Mouse (Mus musculus) forebrain, embryonic 14.5 days (tissue): ENCODE measurements around the gene Lpo. TPM values are rescaled to one million over a fixed set of nuclear protein-coding genes. Genes with fewer than 3 reads are reported as not detected.

ENCODE experiments used
- ATAC-seq: fragments of 200-750 bp; cut with Nextera tagmentation; 2 replicates; pipeline ENCODE4 v1.8.0; 2017; ENCODE audit warnings: mild to moderate bottlenecking, moderate library complexity
- DNase-seq: peaks from one replicate; pipeline ENCODE4 v3.0.0-alpha.2; 2015; ENCODE audit warnings: low spot score
- H3K27ac ChIP-seq: fragments of 300-500 bp; sonication (generic); 2 replicates; pipeline ENCODE4 v1.5.1; 2014; ENCODE audit warnings: low read depth, mild to moderate bottlenecking, control low read depth, low read length, moderate library complexity
- H3K27me3 ChIP-seq: fragments of 300-500 bp; sonication (generic); replicated peaks from 2 replicates; pipeline ENCODE4 v1.6.1; 2014; ENCODE audit warnings: low read length, control low read depth, mixed read lengths; ENCODE audit not compliant: control insufficient read depth, insufficient read depth
- H3K36me3 ChIP-seq: fragments of 300-500 bp; sonication (generic); 2 replicates; pipeline ENCODE4 v1.6.1; 2014; ENCODE audit warnings: low read length, control low read depth; ENCODE audit not compliant: control insufficient read depth, insufficient read depth
- H3K4me1 ChIP-seq: fragments of 300-500 bp; sonication (generic); 2 replicates; pipeline ENCODE4 v1.6.1; 2014; ENCODE audit warnings: antibody characterized with exemption, low read length, control low read depth; ENCODE audit not compliant: control insufficient read depth, insufficient read depth
- H3K4me2 ChIP-seq: fragments of 300-500 bp; sonication (generic); 2 replicates; pipeline ENCODE4 v1.6.1; 2014; ENCODE audit warnings: mild to moderate bottlenecking, control low read depth, low read length
- H3K4me3 ChIP-seq: fragments of 300-500 bp; sonication (generic); 2 replicates; pipeline ENCODE4 v1.5.1; 2014; ENCODE audit warnings: low read depth, low read length, control low read depth
- H3K9ac ChIP-seq: fragments of 300-500 bp; sonication (generic); 2 replicates; pipeline ENCODE4 v1.6.1; 2014; ENCODE audit warnings: mild to moderate bottlenecking, low read length, control low read depth, moderate library complexity
- H3K9me3 ChIP-seq: fragments of 300-500 bp; sonication (generic); replicated peaks from 2 replicates; pipeline ENCODE4 v1.6.1; 2016; ENCODE audit warnings: low read length, control low read depth, mixed read lengths; ENCODE audit not compliant: control insufficient read depth
- WGBS: fragments of 180-500 bp; shearing (Covaris S2); extraction: QIAGEN DNeasy Blood & Tissue Kit; methylation state at CpG from one replicate; pipeline ENCODE4 v1.1.7; 2014; 5-methylcytosine and 5-hydroxymethylcytosine counted together
- polyA plus RNA-seq: library from polyadenylated mRNA; unstranded; fragments of >200 nt; fragmentation: Nextera tagmentation; extraction: Ambion mirVana; gene quantifications from 2 replicates; pipeline ENCODE4 v1.2.1, GENCODE M21; 2014

Gene Lpo
- polyA plus RNA-seq, 1 experiment from 2014 or later: 0.53 TPM

DNA sequence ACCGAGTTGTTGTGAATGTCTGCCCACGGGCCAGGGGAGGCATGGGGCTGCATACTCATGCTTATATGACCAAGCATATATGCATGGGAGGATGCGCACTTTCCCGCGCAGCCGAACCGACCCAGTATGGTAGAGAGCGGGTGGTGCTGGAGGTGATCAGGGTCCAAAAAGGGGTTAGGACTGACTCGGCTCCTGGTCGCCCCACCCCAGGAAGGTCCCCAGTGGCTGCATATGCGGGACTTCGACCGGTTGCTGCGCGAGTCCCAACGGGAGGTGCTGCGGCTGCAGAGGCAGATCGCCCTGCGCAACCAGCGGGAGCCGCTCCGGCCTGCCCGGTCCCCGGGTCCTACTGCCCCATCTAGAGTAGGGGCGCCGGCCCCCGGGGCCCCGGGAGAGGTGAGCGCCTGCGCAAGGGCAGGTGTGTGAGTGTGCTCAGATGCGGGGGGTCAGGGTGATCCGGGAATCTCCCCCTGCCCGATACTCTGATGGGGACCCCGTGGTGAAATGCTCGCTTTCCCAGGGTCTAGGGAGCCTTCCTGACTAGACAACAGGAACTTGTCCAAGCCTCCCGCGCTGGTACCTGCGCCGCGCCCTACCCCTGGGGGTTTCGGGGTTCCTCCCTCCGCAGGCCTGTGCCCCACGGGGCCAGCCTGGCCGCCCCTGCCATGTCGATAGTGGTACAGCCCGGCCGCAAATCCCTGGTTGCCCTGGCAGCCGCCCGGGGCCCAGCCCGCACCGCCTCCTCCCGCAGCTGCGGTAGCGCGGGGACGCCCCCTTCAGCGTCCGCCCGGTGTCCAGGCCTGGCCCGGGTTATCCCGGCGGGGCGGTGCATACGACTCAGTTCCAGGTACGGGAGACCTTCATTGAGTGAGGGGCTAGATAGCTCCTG lies 63.9 kb downstream of the Lpo start:
- 1% methylated on average over 63 of the region's 65 CpGs for WGBS

DNA sequence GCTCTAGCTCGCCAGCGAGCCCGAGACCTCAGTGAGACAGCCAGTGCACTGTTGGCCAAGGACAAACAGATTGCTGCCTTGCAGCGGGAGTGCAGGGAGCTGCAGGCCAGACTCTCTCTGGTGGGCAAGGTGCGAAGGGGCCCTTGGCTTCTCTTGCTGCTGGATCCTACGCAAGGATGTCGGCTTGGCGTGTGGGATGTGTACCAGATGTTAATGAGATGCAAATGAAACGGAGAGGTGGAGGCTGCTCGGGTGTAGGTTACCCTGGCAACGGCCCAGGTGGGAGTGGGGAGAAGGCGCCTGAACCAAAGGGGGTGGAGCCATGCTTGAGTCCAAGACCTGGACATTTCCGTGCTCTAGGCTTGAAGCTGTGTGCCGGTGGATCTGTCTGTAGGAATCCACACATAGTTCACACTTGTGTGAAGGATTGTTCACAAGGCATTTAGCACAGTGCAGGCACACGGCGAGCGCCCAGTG lies 64.5 kb downstream of the Lpo start:
- under 1% methylated on average over 17 of the region's 17 CpGs for WGBS
- Histone ChIP-seq H3K9me3 (no peaks in the 10 kb centered on the region), H3K9ac (peak overlapping the region; percentile 82), H3K27ac (peak overlapping the region; percentile 44), H3K4me3 (peak overlapping the region; percentile 58), H3K36me3 (peaks cover 17% of the 10 kb centered on the region; the same call in 1 of the 2 replicates), H3K4me1 (peaks cover 31% of the 10 kb centered on the region), H3K4me2 (peak overlapping the region; percentile 96), H3K27me3 (peaks cover 9% of the 10 kb centered on the region; the same call in 1 of the 2 replicates)
- ATAC-seq: peak; percentile 45
- DNase-seq: peak; percentile 76

More for the DNA sequence above, 63.9 kb downstream of the Lpo start:
- H3K4me2 ChIP-seq: peak overlapping the region; percentile 96
- peaks cover 9% of the 10 kb centered on the region; the same call in 1 of the 2 replicates for H3K27me3 ChIP-seq
- DNase-seq (peak; percentile 57), ATAC-seq (peak; percentile 57)
- H3K4me3 ChIP-seq: peak overlapping the region; percentile 58
- peaks cover 18% of the 10 kb centered on the region; the same call in 1 of the 2 replicates for H3K36me3 ChIP-seq
- H3K9ac ChIP-seq: peak overlapping the region; percentile 82
- peak overlapping the region; percentile 66; the same call in 1 of the 2 replicates for H3K27ac ChIP-seq
- H3K9me3 ChIP-seq: no peaks in the 10 kb centered on the region
- peaks cover 31% of the 10 kb centered on the region for H3K4me1 ChIP-seq

DNA sequence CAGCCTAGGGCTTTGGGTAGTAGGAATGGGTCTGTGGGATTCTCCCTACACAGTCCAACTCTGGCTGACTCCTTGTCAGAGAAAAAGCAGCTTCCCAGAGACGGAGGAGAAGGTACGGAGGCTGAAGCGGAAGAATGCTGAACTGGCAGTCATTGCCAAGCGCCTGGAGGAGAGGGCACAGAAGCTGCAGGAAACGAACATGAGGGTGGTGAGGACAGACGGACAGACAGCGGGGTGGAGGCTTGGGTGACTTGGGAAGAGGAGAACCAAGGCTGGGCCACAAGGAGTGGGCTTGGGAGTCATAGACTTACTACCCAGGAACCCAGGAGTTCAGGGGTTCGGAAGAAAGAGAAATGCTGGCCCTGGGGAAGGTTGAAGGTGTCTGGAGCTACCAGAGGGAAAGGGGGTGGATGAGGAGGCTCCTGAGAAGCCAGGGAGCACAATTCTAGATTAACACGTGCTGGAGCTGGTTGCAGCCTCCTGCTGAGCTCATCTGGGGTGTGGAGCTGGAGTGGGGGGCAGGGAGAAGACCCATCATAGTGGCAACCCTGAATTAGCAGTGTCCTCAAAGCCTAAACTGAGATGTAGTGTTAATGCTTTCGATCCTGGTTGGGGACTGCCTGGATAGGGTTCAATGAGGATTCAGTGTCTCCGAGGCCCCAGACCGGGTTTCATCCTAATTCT lies 65.2 kb downstream of the Lpo start:
- peak overlapping the region; percentile 96 for H3K4me2 ChIP-seq
- peak overlapping the region; percentile 82 for H3K9ac ChIP-seq
- DNase-seq: peak; percentile 5
- H3K36me3 ChIP-seq: 0 out of 2 replicates have a peak, but pooled peaks cover 10% of the 10 kb centered on the region
- peaks cover 9% of the 10 kb centered on the region; the same call in 1 of the 2 replicates for H3K27me3 ChIP-seq
- H3K4me3 ChIP-seq: peak overlapping the region; percentile 58
- no peaks in the 10 kb centered on the region for H3K9me3 ChIP-seq
- ATAC-seq: no peak
- peaks cover 31% of the 10 kb centered on the region for H3K4me1 ChIP-seq
- H3K27ac ChIP-seq: peak overlapping the region; percentile 44
- WGBS: 43% methylated on average over 12 of the region's 12 CpGs

DNA sequence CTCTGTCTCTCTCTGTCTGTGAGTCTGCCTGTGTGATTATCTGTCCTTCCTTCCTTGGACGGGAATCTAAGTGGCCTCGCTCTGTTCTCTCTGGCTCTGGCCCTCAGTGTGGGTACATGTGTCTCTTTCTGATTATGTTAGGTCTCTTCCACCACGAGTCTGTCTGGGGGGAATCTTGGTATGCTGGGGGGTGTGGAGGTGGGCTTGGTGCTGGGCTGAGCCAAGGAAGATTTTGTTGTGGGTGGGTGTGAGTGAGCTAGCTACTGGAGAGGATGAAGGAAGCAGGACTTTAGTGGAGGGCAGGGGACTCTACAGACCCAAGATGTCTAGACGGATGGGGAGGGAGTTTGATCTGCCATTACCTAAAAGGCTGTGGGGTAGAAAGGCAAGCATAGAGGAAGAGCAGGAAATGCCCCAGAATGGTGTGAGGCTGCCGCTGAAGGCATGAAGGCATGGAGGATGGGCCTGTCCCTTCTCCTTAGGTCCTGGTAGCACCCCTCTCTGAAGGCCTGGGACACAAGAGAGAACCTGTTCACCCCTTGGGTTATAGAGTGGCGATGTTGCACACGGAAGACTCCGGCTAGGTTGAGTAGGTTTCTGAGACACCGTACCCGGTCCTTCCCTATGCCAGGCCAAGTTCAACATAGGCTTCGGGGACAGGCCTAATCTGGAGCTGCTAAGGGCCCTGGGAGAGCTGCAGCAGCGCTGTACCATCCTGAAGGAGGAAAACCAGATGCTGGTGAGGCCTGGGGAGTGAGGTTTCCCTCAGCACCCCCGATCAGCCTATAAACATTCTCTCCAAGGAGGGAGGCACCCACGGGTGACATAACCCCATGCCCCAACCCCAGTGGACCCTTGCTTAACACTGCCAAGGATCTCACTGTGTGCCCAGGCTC lies 66.0 kb downstream of the Lpo start:
- peak overlapping the region; percentile 82 for H3K9ac ChIP-seq
- H3K27me3 ChIP-seq: peaks cover 9% of the 10 kb centered on the region; the same call in 1 of the 2 replicates
- peaks cover 31% of the 10 kb centered on the region for H3K4me1 ChIP-seq
- no peak for DNase-seq
- no peak for ATAC-seq
- 77% methylated on average over 14 of the region's 14 CpGs for WGBS
- H3K9me3 ChIP-seq: no peaks in the 10 kb centered on the region
- peak overlapping the region; percentile 96 for H3K4me2 ChIP-seq
- H3K27ac ChIP-seq: no peak overlapping the region
- H3K36me3 ChIP-seq: 0 out of 2 replicates have a peak, but pooled peaks cover 6% of the 10 kb centered on the region
- H3K4me3 ChIP-seq: peak overlapping the region; percentile 58

DNA sequence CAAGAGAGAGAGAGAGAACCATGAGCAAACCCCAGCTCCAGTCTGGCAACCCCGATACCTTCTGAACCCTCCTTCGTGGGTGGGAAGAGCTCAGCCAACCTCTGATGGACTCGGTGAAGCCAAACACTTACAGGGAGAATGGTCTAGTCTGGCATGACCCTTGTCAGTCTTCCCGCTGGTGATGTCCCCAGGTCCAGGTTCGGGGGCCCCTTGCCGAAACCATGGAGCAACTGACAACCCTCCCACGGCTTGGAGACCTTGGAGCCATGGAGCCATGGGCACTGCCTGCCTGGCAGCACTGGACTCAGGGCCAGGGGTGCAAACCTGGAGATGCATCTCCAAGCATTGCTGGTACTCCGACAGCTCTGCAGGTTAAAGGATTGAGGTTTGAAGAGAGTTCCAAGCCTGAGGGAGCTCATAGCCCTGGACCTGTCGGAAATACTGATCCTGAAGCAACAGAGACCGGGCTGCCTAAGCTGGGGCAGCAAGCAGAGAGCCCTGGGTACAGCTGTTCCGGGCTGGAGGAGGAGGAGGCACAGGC lies 66.8 kb downstream of the Lpo start:
- peak overlapping the region; percentile 96 for H3K4me2 ChIP-seq
- H3K4me3 ChIP-seq: peak overlapping the region; percentile 58
- peaks cover 9% of the 10 kb centered on the region; the same call in 1 of the 2 replicates for H3K27me3 ChIP-seq
- no peaks in the 10 kb centered on the region for H3K36me3 ChIP-seq
- no peak overlapping the region for H3K27ac ChIP-seq
- DNase-seq: no peak
- H3K4me1 ChIP-seq: peaks cover 31% of the 10 kb centered on the region
- ATAC-seq: no peak
- peak overlapping the region; percentile 82 for H3K9ac ChIP-seq
- no peaks in the 10 kb centered on the region for H3K9me3 ChIP-seq
- WGBS: 63% methylated on average over 11 of the region's 11 CpGs

DNA sequence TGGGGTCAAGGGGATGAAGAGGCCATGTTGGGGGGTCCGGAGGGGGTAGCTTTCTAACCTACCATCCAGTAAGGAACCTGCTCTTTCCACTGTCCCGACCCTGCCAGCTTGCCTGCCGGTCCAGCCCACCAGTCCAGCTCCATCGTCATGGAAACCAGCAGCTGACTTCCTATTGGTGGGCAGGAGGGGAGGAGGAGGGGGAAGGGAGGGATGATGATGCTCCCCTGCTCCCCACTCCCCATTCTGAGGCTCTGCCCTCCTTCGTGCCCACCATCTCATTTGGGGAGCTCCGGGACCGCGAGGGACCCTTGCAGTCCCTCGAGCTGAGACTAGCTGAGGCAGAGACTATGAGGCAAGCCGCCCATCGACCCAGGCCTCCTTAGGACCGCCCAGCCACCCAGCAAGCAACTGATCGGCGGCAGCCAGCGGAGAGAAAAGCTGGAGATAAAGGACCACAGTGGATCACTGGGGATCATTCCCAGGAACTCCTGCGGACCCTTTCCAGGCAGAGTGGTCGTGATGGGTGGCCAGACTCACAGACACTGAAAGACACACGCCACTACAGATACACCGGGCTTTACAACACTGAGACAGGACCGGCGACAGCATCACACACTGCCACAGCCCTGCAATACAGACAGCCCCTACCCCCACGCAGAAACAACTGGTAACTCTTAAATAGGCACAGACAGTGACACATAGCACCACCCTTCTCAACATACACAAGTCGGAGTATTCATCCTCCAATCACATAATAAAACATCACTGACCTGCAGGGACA lies 67.6 kb downstream of the Lpo start, which contains the start of gene Tspoap1:
Gene Tspoap1, plus strand, starts transcription at position 241 of the 781 bp plus-strand sequence.
- WGBS: 4% methylated on average over 23 of the region's 23 CpGs
- Histone ChIP-seq H3K9ac (peak within 1 kb of the TSS; percentile 82), H3K4me2 (peak within 1 kb of the TSS; percentile 96), H3K4me1 (peaks cover 31% of the 10 kb centered on the region), H3K36me3 (no peaks in the 10 kb centered on the region), H3K9me3 (no peaks in the 10 kb centered on the region), H3K27me3 (peaks cover 9% of the 10 kb centered on the region; the same call in 1 of the 2 replicates), H3K4me3 (peak within 1 kb of the TSS; percentile 58), H3K27ac (peak within 1 kb of the TSS; percentile 80)
- ATAC-seq (peak; percentile 81), DNase-seq (peak; percentile 91)

DNA sequence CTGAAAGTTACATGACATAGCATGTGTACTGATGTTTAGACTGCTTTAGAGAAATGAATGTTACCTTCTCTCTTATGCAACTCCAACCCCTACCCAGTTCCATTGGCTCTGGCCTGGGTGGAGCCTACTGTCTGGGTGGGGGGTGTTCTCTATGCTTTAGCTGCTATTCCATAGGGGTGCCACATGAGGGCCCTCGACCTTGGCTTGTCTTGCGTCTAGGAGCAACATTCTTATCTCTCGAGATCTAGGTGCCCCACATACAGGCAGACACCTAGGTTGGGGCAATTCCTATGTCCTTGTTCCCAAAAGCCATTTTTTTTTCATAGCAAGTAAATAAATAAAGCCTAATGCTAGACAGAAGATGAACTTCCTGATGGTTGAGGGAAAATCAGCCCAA lies 68.5 kb downstream of the Lpo start:
- H3K9ac ChIP-seq: peak overlapping the region; percentile 82; the same call in 1 of the 2 replicates
- peak; percentile 37 for DNase-seq
- 5% methylated on average over 3 of the region's 3 CpGs for WGBS
- no peak for ATAC-seq
- H3K36me3 ChIP-seq: no peaks in the 10 kb centered on the region
- no peak overlapping the region for H3K27ac ChIP-seq
- peaks cover 25% of the 10 kb centered on the region for H3K4me1 ChIP-seq
- peak overlapping the region; percentile 96; the same call in 1 of the 2 replicates for H3K4me2 ChIP-seq
- peak overlapping the region; percentile 58; the same call in 1 of the 2 replicates for H3K4me3 ChIP-seq
- peaks cover 9% of the 10 kb centered on the region; the same call in 1 of the 2 replicates for H3K27me3 ChIP-seq
- H3K9me3 ChIP-seq: no peaks in the 10 kb centered on the region
